Mouse (Mus musculus) ES-Bruce4 (cell line): ENCODE measurements around the gene Gm27235.
"Not testable (repeated sequence)": the region's sequence is repeated elsewhere in the genome, so short reads cannot be mapped to it uniquely, and the experiment has no call there.

ENCODE experiments used
- CTCF ChIP-seq: IDR thresholded peaks from one replicate; pipeline ENCODE4 v1.8.1; 2011; ENCODE audit warnings: low read depth, low read length
- EP300 ChIP-seq: IDR thresholded peaks from 2 replicates; pipeline ENCODE4 v1.6.1; 2011; ENCODE audit warnings: low read depth, low read length; ENCODE audit not compliant: insufficient read depth
- POLR2A ChIP-seq: IDR thresholded peaks from one replicate; pipeline ENCODE4 v1.8.1; 2011; ENCODE audit warnings: low read length; ENCODE audit not compliant: insufficient read depth

- not testable (repeated sequence) for TF ChIP-seq POLR2A, CTCF, EP300
These were observed 28.0 kb upstream of the Gm27235 start for GRCm38 (mm10) chr9:35817881-35818280.
